Mouse (Mus musculus) myocyte (in vitro differentiated cells): Measurements from ENCODE around the gene Gimap9.

Source experiments
- E2F4 ChIP-seq: IDR thresholded peaks from one replicate; pipeline ENCODE4 v1.6.1; 2011; ENCODE audit warnings: mild to moderate bottlenecking, control low read depth, moderate library complexity; ENCODE audit not compliant: insufficient read depth
- MYOG ChIP-seq, 3 experiments: IDR thresholded peaks; one replicate each; pipeline ENCODE4 v1.6.1; 2011; ENCODE audit warnings: control low read depth in 2 of 3, low read depth in 2 of 3, mild to moderate bottlenecking in 2 of 3; ENCODE audit not compliant: insufficient read length in 2 of 3, control insufficient read depth in 1 of 3, insufficient read depth in 1 of 3
- SRF ChIP-seq: IDR thresholded peaks from one replicate; pipeline ENCODE4 v1.6.1; 2011; ENCODE audit warnings: low read depth; ENCODE audit not compliant: control insufficient read depth, insufficient read length

DNA sequence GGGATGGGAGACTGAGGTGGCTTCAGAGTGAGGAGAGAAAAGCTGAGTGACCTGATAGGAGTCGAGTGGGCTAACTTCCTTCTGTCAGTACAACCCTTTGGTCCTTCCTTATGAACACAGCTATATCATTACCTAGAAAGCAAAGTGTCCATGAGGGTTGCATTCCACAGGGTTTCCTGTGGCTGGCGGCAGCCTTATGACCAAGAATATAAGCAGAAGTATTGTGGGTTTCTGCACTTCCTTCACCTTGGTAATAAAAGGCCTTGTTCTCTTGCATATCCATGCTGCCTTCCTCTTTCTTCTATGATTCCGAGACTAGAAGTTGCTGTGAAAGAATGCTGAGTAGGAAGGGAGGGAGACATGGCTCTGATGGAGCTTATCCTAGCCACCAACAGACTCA lies 23.0 kb downstream of the Gimap9 start:
- TF ChIP-seq E2F4: no peak
- no peak for TF ChIP-seq MYOG (IDR thresholded peaks at IDR 0.05; ENCODE audit: control insufficient read depth in 1 of 3, insufficient read depth in 1 of 3, insufficient read length in 2 of 3, low read depth in 2 of 3)
- no peak for TF ChIP-seq SRF
